Mouse (Mus musculus): ENCODE measurements around the gene Vamp5. TPM values are rescaled to one million over a fixed set of nuclear protein-coding genes. Genes with fewer than 3 reads are reported as not detected.

Vamp5 gene
- total RNA-seq, 1 experiment: 1.0 TPM

- H3K9ac ChIP-seq (ENCODE audit: insufficient read depth, low read depth, low read length, poor library complexity, severe bottlenecking): peak within 1 kb of the TSS; percentile 94
- DNase-seq (ENCODE audit: low read depth, low spot score): peak; percentile 91
- peaks cover 2% of the 10 kb centered on the region; the same call in 1 of the 2 replicates for H3K36me3 ChIP-seq (ENCODE audit: control insufficient read depth, insufficient read depth, low read length, poor library complexity, severe bottlenecking)
- H3K4me1 ChIP-seq (ENCODE audit: control insufficient read depth in 2 of 2, insufficient read depth in 2 of 2, low read length in 2 of 2, poor library complexity in 1 of 2): peaks cover 0 to 5% of the 10 kb centered on the region in 2 experiments; a peak in 1 of 4 replicates
- H3K27ac ChIP-seq (ENCODE audit: insufficient read depth, low read depth, low read length, poor library complexity, severe bottlenecking): no peak within 1 kb of the TSS
- TF ChIP-seq MAFK (IDR thresholded peaks at IDR 0.05; ENCODE audit: insufficient read depth, low read depth, low read length) (no peak), ZNF384 (IDR thresholded peaks at IDR 0.05; ENCODE audit: low read depth, low read length) (no peak), CHD2 (IDR thresholded peaks at IDR 0.05; ENCODE audit: low read depth, low read length) (no peak), ZC3H11A (IDR thresholded peaks at IDR 0.05; ENCODE audit: borderline replicate concordance, low read depth, low read length) (no peak), HCFC1 (IDR thresholded peaks at IDR 0.05; ENCODE audit: borderline replicate concordance, insufficient read depth, low read length) (peak; percentile 31; the same call in 1 of the 2 replicates)
- in situ Hi-C loops (cut with MboI; ENCODE audit: low sequenced_read_pairs in 2 of 2, unreplicated experiment in 2 of 2): no loop called here
- H3K9me3 ChIP-seq (ENCODE audit: control insufficient read depth, insufficient read depth, low read depth, low read length): no peaks in the 10 kb centered on the region
- H3K4me3 ChIP-seq (ENCODE audit: insufficient read depth in 1 of 2, low read depth in 1 of 2, low read length in 2 of 2, poor library complexity in 1 of 2, severe bottlenecking in 1 of 2): peak within 1 kb of the TSS; percentile 79 to 86
Observed at GRCm38 (mm10) chr6:72345074-72345567, 35.1 kb downstream of the Vamp5 start, which contains the start of gene Usp39. Gene Usp39 (minus strand): TSS chr6:72345184.

DNA sequence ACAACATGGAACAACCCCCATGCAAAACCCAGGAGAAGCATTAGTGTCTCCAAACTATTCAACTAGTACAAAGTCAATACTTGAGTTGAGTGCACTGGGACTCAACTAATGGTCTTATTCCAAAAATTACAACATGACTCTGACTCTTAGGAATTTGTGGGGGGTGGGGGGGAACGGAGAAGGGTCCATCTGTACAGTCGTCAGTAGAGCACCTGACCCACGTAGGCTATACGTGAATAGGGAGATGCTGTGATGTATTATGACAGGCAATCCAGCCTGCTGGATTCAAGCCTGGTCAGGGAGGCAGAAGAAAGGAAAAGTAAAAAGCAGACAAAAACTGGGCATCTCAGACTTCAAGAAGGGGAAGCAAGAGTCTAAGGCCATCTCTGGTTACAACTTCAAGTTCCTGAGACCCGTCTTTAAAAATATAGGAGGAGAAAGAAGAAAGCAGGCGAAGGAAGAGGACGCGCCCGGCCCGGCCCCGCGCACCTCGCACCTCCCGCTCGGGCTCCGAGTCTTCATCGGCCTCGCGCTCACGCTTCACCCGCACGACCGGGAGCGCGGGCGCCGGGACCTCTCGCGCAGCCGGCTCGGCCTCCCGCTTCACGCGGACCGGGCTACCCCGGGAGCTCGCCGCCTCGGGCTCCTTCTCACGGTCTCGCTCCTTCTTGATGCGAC lies 35.7 kb downstream of the Vamp5 start:
- no peak for DNase-seq (ENCODE audit: low read depth, low spot score)
- peak overlapping the region; percentile 79 to 86 for H3K4me3 ChIP-seq (ENCODE audit: insufficient read depth in 1 of 2, low read depth in 1 of 2, low read length in 2 of 2, poor library complexity in 1 of 2, severe bottlenecking in 1 of 2)
- H3K36me3 ChIP-seq (ENCODE audit: control insufficient read depth, insufficient read depth, low read length, poor library complexity, severe bottlenecking): peaks cover 2% of the 10 kb centered on the region; the same call in 1 of the 2 replicates
- in situ Hi-C loops (cut with MboI; ENCODE audit: low sequenced_read_pairs in 2 of 2, unreplicated experiment in 2 of 2): no loop called here
- peak overlapping the region; percentile 94 for H3K9ac ChIP-seq (ENCODE audit: insufficient read depth, low read depth, low read length, poor library complexity, severe bottlenecking)
- H3K9me3 ChIP-seq (ENCODE audit: control insufficient read depth, insufficient read depth, low read depth, low read length): no peaks in the 10 kb centered on the region
- H3K27ac ChIP-seq (ENCODE audit: insufficient read depth, low read depth, low read length, poor library complexity, severe bottlenecking): no peak overlapping the region
- H3K4me1 ChIP-seq (ENCODE audit: control insufficient read depth in 2 of 2, insufficient read depth in 2 of 2, low read length in 2 of 2, poor library complexity in 1 of 2): peaks cover 0 to 5% of the 10 kb centered on the region in 2 experiments; a peak in 1 of 4 replicates
- TF ChIP-seq ZC3H11A (IDR thresholded peaks at IDR 0.05; ENCODE audit: borderline replicate concordance, low read depth, low read length): no peak
- no peak for TF ChIP-seq CHD2 (IDR thresholded peaks at IDR 0.05; ENCODE audit: low read depth, low read length)
- no peak; the same call in 1 of the 2 replicates for TF ChIP-seq HCFC1 (IDR thresholded peaks at IDR 0.05; ENCODE audit: borderline replicate concordance, insufficient read depth, low read length)
- TF ChIP-seq MAFK (IDR thresholded peaks at IDR 0.05; ENCODE audit: insufficient read depth, low read depth, low read length): no peak
- no peak for TF ChIP-seq ZNF384 (IDR thresholded peaks at IDR 0.05; ENCODE audit: low read depth, low read length)

DNA sequence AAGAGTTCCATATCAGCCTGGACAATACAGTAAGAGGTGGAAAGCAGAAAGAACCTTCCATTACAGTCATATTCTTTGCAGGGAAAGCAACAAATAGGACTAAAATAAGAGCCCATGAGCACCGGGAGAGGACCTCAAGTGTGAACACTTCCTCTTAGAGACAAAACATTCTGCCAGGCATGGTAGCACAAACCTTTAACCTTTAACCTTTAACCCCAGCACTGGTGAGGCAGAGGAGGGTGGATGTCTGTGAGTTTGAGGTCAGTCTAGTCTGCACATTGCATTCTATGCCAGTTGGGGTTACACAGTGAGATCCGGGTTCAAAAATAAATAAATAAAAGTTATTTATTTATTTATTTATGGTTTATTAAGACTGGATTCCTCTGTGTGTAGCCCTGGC lies 39.8 kb downstream of the Vamp5 start:
- in situ Hi-C loops (cut with MboI; ENCODE audit: low sequenced_read_pairs in 2 of 2, unreplicated experiment in 2 of 2): no loop called here
- no peak for DNase-seq (ENCODE audit: low read depth, low spot score)
- H3K27ac ChIP-seq (ENCODE audit: insufficient read depth, low read depth, low read length, poor library complexity, severe bottlenecking): no peak overlapping the region
- peaks cover 10% of the 10 kb centered on the region for H3K36me3 ChIP-seq (ENCODE audit: control insufficient read depth, insufficient read depth, low read length, poor library complexity, severe bottlenecking)
- TF ChIP-seq ZC3H11A (IDR thresholded peaks at IDR 0.05; ENCODE audit: borderline replicate concordance, low read depth, low read length) (no peak), CHD2 (IDR thresholded peaks at IDR 0.05; ENCODE audit: low read depth, low read length) (no peak), MAFK (IDR thresholded peaks at IDR 0.05; ENCODE audit: insufficient read depth, low read depth, low read length) (no peak), HCFC1 (IDR thresholded peaks at IDR 0.05; ENCODE audit: borderline replicate concordance, insufficient read depth, low read length) (no peak), ZNF384 (IDR thresholded peaks at IDR 0.05; ENCODE audit: low read depth, low read length) (no peak)
- peaks cover 0 to 5% of the 10 kb centered on the region in 2 experiments; a peak in 1 of 4 replicates for H3K4me1 ChIP-seq (ENCODE audit: control insufficient read depth in 2 of 2, insufficient read depth in 2 of 2, low read length in 2 of 2, poor library complexity in 1 of 2)
- H3K9ac ChIP-seq (ENCODE audit: insufficient read depth, low read depth, low read length, poor library complexity, severe bottlenecking): no peak overlapping the region
- H3K4me3 ChIP-seq (ENCODE audit: insufficient read depth in 1 of 2, low read depth in 1 of 2, low read length in 2 of 2, poor library complexity in 1 of 2, severe bottlenecking in 1 of 2): no peak overlapping the region
- H3K9me3 ChIP-seq (ENCODE audit: control insufficient read depth, insufficient read depth, low read depth, low read length): no peaks in the 10 kb centered on the region

DNA sequence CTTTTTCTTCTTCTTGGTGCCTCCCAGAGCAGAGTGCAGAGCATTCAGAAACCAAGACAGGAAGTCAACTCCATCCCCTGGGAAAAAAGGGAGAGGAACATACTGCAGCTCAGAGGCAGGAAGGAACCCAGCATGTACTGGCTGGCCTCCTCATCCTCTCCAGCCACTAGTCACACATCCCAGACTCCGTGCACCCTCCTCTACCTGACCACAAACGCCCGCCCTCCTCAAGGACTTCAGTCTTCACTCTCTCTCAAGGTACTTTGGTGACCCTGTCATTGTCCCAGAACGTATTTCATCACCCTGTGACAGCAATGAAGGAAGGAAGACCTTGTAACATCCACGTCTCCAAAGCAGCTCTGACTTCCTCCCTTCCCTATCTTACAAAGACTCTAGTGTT lies 47.2 kb downstream of the Vamp5 start:
- H3K36me3 ChIP-seq (ENCODE audit: control insufficient read depth, insufficient read depth, low read length, poor library complexity, severe bottlenecking): peaks cover 21% of the 10 kb centered on the region
- TF ChIP-seq ZNF384 (IDR thresholded peaks at IDR 0.05; ENCODE audit: low read depth, low read length): no peak
- TF ChIP-seq MAFK (IDR thresholded peaks at IDR 0.05; ENCODE audit: insufficient read depth, low read depth, low read length): no peak
- no peak for TF ChIP-seq CHD2 (IDR thresholded peaks at IDR 0.05; ENCODE audit: low read depth, low read length)
- no peak for TF ChIP-seq HCFC1 (IDR thresholded peaks at IDR 0.05; ENCODE audit: borderline replicate concordance, insufficient read depth, low read length)
- no peak for TF ChIP-seq ZC3H11A (IDR thresholded peaks at IDR 0.05; ENCODE audit: borderline replicate concordance, low read depth, low read length)
- H3K27ac ChIP-seq (ENCODE audit: insufficient read depth, low read depth, low read length, poor library complexity, severe bottlenecking): no peak overlapping the region
- H3K4me1 ChIP-seq (ENCODE audit: control insufficient read depth in 2 of 2, insufficient read depth in 2 of 2, low read length in 2 of 2, poor library complexity in 1 of 2): no peaks in the 10 kb centered on the region
- in situ Hi-C loops (cut with MboI; ENCODE audit: low sequenced_read_pairs in 2 of 2, unreplicated experiment in 2 of 2): no loop called here
- no peak for DNase-seq (ENCODE audit: low read depth, low spot score)
- no peak overlapping the region for H3K9ac ChIP-seq (ENCODE audit: insufficient read depth, low read depth, low read length, poor library complexity, severe bottlenecking)
- no peaks in the 10 kb centered on the region for H3K9me3 ChIP-seq (ENCODE audit: control insufficient read depth, insufficient read depth, low read depth, low read length)
- no peak overlapping the region for H3K4me3 ChIP-seq (ENCODE audit: insufficient read depth in 1 of 2, low read depth in 1 of 2, low read length in 2 of 2, poor library complexity in 1 of 2, severe bottlenecking in 1 of 2)

All from ES-E14 (cell line).